Mouse (Mus musculus) lung, adult 10 weeks (tissue): Measurements from ENCODE around the gene H2al2b. TPM values are rescaled to one million over a fixed set of nuclear protein-coding genes. Genes with fewer than 3 reads are reported as not detected.

ENCODE experiments used
- polyA plus RNA-seq: library from polyadenylated mRNA; stranded (reverse); fragments of 350-450 nt; fragmentation: Illumina TruSeq; extraction: RNeasy Lipid Tissue Mini Kit (QIAGEN cat#74804); gene quantifications from one replicate; pipeline ENCODE4 v1.2.3, GENCODE M21; 2014; ENCODE audit warnings: low read depth, low replicate concordance; ENCODE audit not compliant: insufficient read depth

The H2al2b gene
- polyA plus RNA-seq: not detected

DNA sequence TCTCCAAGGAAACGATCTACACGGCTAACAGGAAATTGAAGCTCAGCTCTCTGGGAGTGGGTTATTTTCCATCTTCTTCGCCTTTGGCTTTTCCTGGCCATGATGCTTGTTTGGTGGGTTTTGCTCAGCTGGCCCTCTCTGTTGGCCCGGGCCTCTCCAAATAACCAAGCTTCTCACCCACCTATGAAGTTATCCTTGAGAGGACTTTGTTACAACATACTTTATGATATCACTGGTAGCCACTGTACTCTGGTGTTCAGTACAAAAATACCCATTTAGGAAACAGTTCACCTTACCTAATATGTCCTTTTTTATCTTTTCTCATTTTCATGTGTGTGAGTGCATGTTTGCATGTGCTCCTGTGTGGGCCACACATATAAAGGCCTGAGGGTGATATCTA is at the start of gene H2al2b:
Gene H2al2b, minus strand, starts transcription at position 101 of the 400 bp plus-strand sequence.

Other genes starting within 250 kb of the H2al2b start
- gene H2al2c, start 121.6 kb downstream of the H2al2b start, polyA plus RNA-seq: not detected
- gene Sry, start 57.0 kb downstream of the H2al2b start, polyA plus RNA-seq: not detected
- gene Gm4064, start 75.5 kb upstream of the H2al2b start, polyA plus RNA-seq: not detected
- not detected for gene Rbmy, start 110.0 kb upstream of the H2al2b start, polyA plus RNA-seq
- not detected for gene Gm10256, start 110.0 kb upstream of the H2al2b start, polyA plus RNA-seq
- not detected for gene Gm10352, start 180.3 kb upstream of the H2al2b start, polyA plus RNA-seq
- gene Gm29289, start 211.9 kb upstream of the H2al2b start, polyA plus RNA-seq: not detected